Mouse (Mus musculus): ENCODE data around the gene Usp19. TPM values are rescaled to one million over a fixed set of nuclear protein-coding genes. Genes with fewer than 3 reads are reported as not detected.

Gene Usp19
- polyA plus RNA-seq, 1 experiment from 2014 or later: 142 TPM

- H3K27me3 ChIP-seq: no peaks in the 10 kb centered on the region
- POLR2A ChIA-PET: no interaction called here
- DNase-seq (ENCODE audit: low read depth, low spot score) (no peak), ATAC-seq (no peak)
- no peak for TF ChIP-seq CTCF (IDR thresholded peaks at IDR 0.05)
- in situ Hi-C loops (cut with MboI; ENCODE audit: low pct_unique_long_range_greater_than_20kb): no loop called here
- CTCF ChIA-PET: no interaction called here
Measured at GRCm38 (mm10) chr9:108484021-108484420, 6.4 kb upstream of the Usp19 start.

GRCm38 (mm10) chr9:108485301-108485875 lies 5.0 kb upstream of the Usp19 start:
- no peaks in the 10 kb centered on the region for H3K27me3 ChIP-seq
- TF ChIP-seq CTCF (IDR thresholded peaks at IDR 0.05): no peak
- ChIA-PET POLR2A (interaction anchor here (0.6 kb wide), 1 partner anchor 267 kb away, joined by 5 read pairs; no protein-coding TSS in a partner anchor), CTCF (no interaction called here)
- in situ Hi-C loops (cut with MboI; ENCODE audit: low pct_unique_long_range_greater_than_20kb): no loop called here
- DNase-seq (ENCODE audit: low read depth, low spot score) (no peak), ATAC-seq (no peak)

GRCm38 (mm10) chr9:108486973-108487530 lies 3.4 kb upstream of the Usp19 start:
- POLR2A ChIA-PET: no interaction called here
- no peak for TF ChIP-seq CTCF (IDR thresholded peaks at IDR 0.05)
- ATAC-seq (no peak), DNase-seq (ENCODE audit: low read depth, low spot score) (no peak)
- CTCF ChIA-PET: interaction anchor here (1.2 kb wide), 1 partner anchor 14 kb away, joined by 3 read pairs; no protein-coding TSS in a partner anchor
- H3K27me3 ChIP-seq: no peaks in the 10 kb centered on the region
- in situ Hi-C loops (cut with MboI; ENCODE audit: low pct_unique_long_range_greater_than_20kb): no loop called here

- ATAC-seq (no peak), DNase-seq (ENCODE audit: low read depth, low spot score) (no peak)
- H3K27me3 ChIP-seq: no peaks in the 10 kb centered on the region
- in situ Hi-C loops (cut with MboI; ENCODE audit: low pct_unique_long_range_greater_than_20kb): no loop called here
- ChIA-PET CTCF (no interaction called here), POLR2A (interaction anchor here (5.5 kb wide), 1 partner anchor 8 kb away, joined by 30 read pairs; the partner anchor contains the start of gene Lamb2)
- no peak for TF ChIP-seq CTCF (IDR thresholded peaks at IDR 0.05)
Measured at GRCm38 (mm10) chr9:108488403-108488802, 2.0 kb upstream of the Usp19 start.

GRCm38 (mm10) chr9:108489215-108489614 lies 1.2 kb upstream of the Usp19 start:
- no peak for DNase-seq (ENCODE audit: low read depth, low spot score)
- in situ Hi-C loops (cut with MboI; ENCODE audit: low pct_unique_long_range_greater_than_20kb): no loop called here
- ChIA-PET CTCF (no interaction called here), POLR2A (interaction anchor here (5.5 kb wide), 1 partner anchor 9 kb away, joined by 30 read pairs; the partner anchor contains the start of gene Lamb2)
- ATAC-seq: no peak
- no peaks in the 10 kb centered on the region for H3K27me3 ChIP-seq
- TF ChIP-seq CTCF (IDR thresholded peaks at IDR 0.05): no peak

GRCm38 (mm10) chr9:108489702-108490558 lies 472 bp upstream of the Usp19 start:
- in situ Hi-C loops (cut with MboI; ENCODE audit: low pct_unique_long_range_greater_than_20kb): no loop called here

GRCm38 (mm10) chr9:108491286-108491580 lies 831 bp downstream of the Usp19 start:
- DNase-seq (ENCODE audit: low read depth, low spot score): no peak
- H3K27me3 ChIP-seq: no peaks in the 10 kb centered on the region
- TF ChIP-seq CTCF (IDR thresholded peaks at IDR 0.05): no peak
- no peak for ATAC-seq
- ChIA-PET POLR2A (interaction anchor here (1.0 to 5.5 kb wide), 3 partner anchors 11 to 28 kb away, joined by 3 to 30 read pairs (median 3); partner anchors contain the start of gene Lamb2), CTCF (no interaction called here)
- in situ Hi-C loops (cut with MboI; ENCODE audit: low pct_unique_long_range_greater_than_20kb): no loop called here

More at GRCm38 (mm10) chr9:108489702-108490558, 472 bp upstream of the Usp19 start:
- ChIA-PET POLR2A (interaction anchor here (1.1 to 5.5 kb wide), 3 partner anchors 10 to 28 kb away, joined by 3 to 30 read pairs (median 4); partner anchors contain the start of genes Lamb2 and Qars), CTCF (no interaction called here)
- no peak for DNase-seq (ENCODE audit: low read depth, low spot score)
- no peak for TF ChIP-seq CTCF (IDR thresholded peaks at IDR 0.05)
- no peaks in the 10 kb centered on the region for H3K27me3 ChIP-seq
- no peak for ATAC-seq

- H3K27me3 ChIP-seq: no peaks in the 10 kb centered on the region
- in situ Hi-C loops (cut with MboI; ENCODE audit: low pct_unique_long_range_greater_than_20kb): no loop called here
- peak; percentile 2 for ATAC-seq
- TF ChIP-seq CTCF (IDR thresholded peaks at IDR 0.05): no peak
- peak; percentile 37 for DNase-seq (ENCODE audit: low read depth, low spot score)
- ChIA-PET POLR2A (interaction anchor here (0.8 to 5.5 kb wide), 4 partner anchors 12 to 110 kb away, joined by 3 to 30 read pairs (median 3); partner anchors contain the start of gene Lamb2), CTCF (no interaction called here)
Measured at GRCm38 (mm10) chr9:108492043-108492750, 1.8 kb downstream of the Usp19 start.

GRCm38 (mm10) chr9:108493246-108493645 lies 2.8 kb downstream of the Usp19 start:
- in situ Hi-C loops (cut with MboI; ENCODE audit: low pct_unique_long_range_greater_than_20kb): no loop called here
- ATAC-seq (no peak), DNase-seq (ENCODE audit: low read depth, low spot score) (no peak)
- POLR2A ChIA-PET: interaction anchor here (1.4 to 5.5 kb wide), 2 partner anchors 10 to 13 kb away, joined by 3 to 30 read pairs; partner anchors contain the start of gene Lamb2
- CTCF ChIA-PET: no interaction called here
- TF ChIP-seq CTCF (IDR thresholded peaks at IDR 0.05): no peak
- no peaks in the 10 kb centered on the region for H3K27me3 ChIP-seq

GRCm38 (mm10) chr9:108494146-108494825 lies 3.9 kb downstream of the Usp19 start:
- H3K27me3 ChIP-seq: no peaks in the 10 kb centered on the region
- in situ Hi-C loops (cut with MboI; ENCODE audit: low pct_unique_long_range_greater_than_20kb): no loop called here
- CTCF ChIA-PET: interaction anchor here (0.7 kb wide), 1 partner anchor 20 kb away, joined by 3 read pairs; no protein-coding TSS in a partner anchor

More at GRCm38 (mm10) chr9:108494146-108494825, 3.9 kb downstream of the Usp19 start:
- ATAC-seq: no peak
- no peak for TF ChIP-seq CTCF (IDR thresholded peaks at IDR 0.05)
- POLR2A ChIA-PET: interaction anchor here (1.4 kb wide), 1 partner anchor 9 kb away, joined by 3 read pairs; no protein-coding TSS in a partner anchor
- no peak for DNase-seq (ENCODE audit: low read depth, low spot score)
